Mouse (Mus musculus): ENCODE measurements around the gene Exoc3l2.

GRCm38 (mm10) chr7:19540771-19541566 lies 77.8 kb downstream of the Exoc3l2 start:
- no peak for TF ChIP-seq CTCF (IDR thresholded peaks at IDR 0.05; ENCODE audit: extremely low read depth, insufficient read depth, low read length)
- TF ChIP-seq POLR2A (IDR thresholded peaks at IDR 0.05; ENCODE audit: extremely low read depth, insufficient read depth, low read length), result no peak
